Mouse (Mus musculus) left cerebral cortex, postnatal 4 days (tissue): Measurements from ENCODE around the gene Map4k2. TPM values are rescaled to one million over a fixed set of nuclear protein-coding genes. Genes with fewer than 3 reads are reported as not detected.
A peak's percentile ranks its signal among the peaks of the same experiment; 100 is the strongest.

ENCODE experiments used
- DNase-seq: peaks from one replicate; pipeline ENCODE4 v3.0.0-alpha.2; 2022
- intact Hi-C: fragments of 180-260 bp; cut with DNase I; formaldehyde crosslinking; loops from one replicate; pipeline ENCODE4 v1.15.1; 2025
- total RNA-seq, 2 experiments: library from RNA; stranded (reverse); gene quantifications; 2 replicates each; pipeline ENCODE4 v1.2.3; 2021

Map4k2 gene
- total RNA-seq, 2 experiments from 2014 or later, result 91.7 to 102 TPM

GRCm38 (mm10) chr19:6343066-6343925 lies 2.4 kb downstream of the Map4k2 start:
- intact Hi-C loops, result no loop called here
- no peak for DNase-seq

GRCm38 (mm10) chr19:6343996-6344395 lies 3.1 kb downstream of the Map4k2 start:
- intact Hi-C loops, result no loop called here
- DNase-seq, result no peak

- intact Hi-C loops, result no loop called here
- DNase-seq, result no peak
Measured at GRCm38 (mm10) chr19:6346023-6346422, 5.1 kb downstream of the Map4k2 start.

GRCm38 (mm10) chr19:6346661-6347060 lies 5.7 kb downstream of the Map4k2 start:
- DNase-seq, result no peak
- intact Hi-C loops, result no loop called here

- DNase-seq, result no peak
- intact Hi-C loops, result no loop called here
Measured at GRCm38 (mm10) chr19:6347615-6348014, 6.7 kb downstream of the Map4k2 start.

- intact Hi-C loops, result no loop called here
- no peak for DNase-seq
Measured at GRCm38 (mm10) chr19:6348717-6349116, 7.8 kb downstream of the Map4k2 start.

GRCm38 (mm10) chr19:6349215-6349983 lies 8.5 kb downstream of the Map4k2 start:
- intact Hi-C loops, result no loop called here
- no peak for DNase-seq

- intact Hi-C loops, result no loop called here
- no peak for DNase-seq
Measured at GRCm38 (mm10) chr19:6351431-6352106, 10.6 kb downstream of the Map4k2 start.

GRCm38 (mm10) chr19:6352107-6352505 lies 11.2 kb downstream of the Map4k2 start:
- no peak for DNase-seq
- intact Hi-C loops, result no loop called here

GRCm38 (mm10) chr19:6354030-6354429 lies 13.1 kb downstream of the Map4k2 start:
- intact Hi-C loops, result no loop called here

GRCm38 (mm10) chr19:6361291-6361690 lies 20.4 kb downstream of the Map4k2 start:
- intact Hi-C loops, result no loop called here
- no peak for DNase-seq

More at GRCm38 (mm10) chr19:6354030-6354429, 13.1 kb downstream of the Map4k2 start:
- DNase-seq, result no peak

- no peak for DNase-seq
- intact Hi-C loops, result no loop called here
Measured at GRCm38 (mm10) chr19:6363091-6363410, 22.1 kb downstream of the Map4k2 start.

- intact Hi-C loops, result no loop called here
- peak; percentile 100 for DNase-seq
Measured at GRCm38 (mm10) chr19:6363411-6364240, 22.7 kb downstream of the Map4k2 start, which contains the start of gene Sf1. Sf1 (plus strand) TSS chr19:6363690.

GRCm38 (mm10) chr19:6364317-6364725 lies 23.4 kb downstream of the Map4k2 start:
- intact Hi-C loops, result no loop called here
- peak; percentile 95 for DNase-seq

GRCm38 (mm10) chr19:6364842-6365241 lies 23.9 kb downstream of the Map4k2 start:
- intact Hi-C loops, result no loop called here

GRCm38 (mm10) chr19:6370175-6370574 lies 29.2 kb downstream of the Map4k2 start:
- DNase-seq, result no peak
- intact Hi-C loops, result no loop called here

More at GRCm38 (mm10) chr19:6364842-6365241, 23.9 kb downstream of the Map4k2 start:
- no peak for DNase-seq

- intact Hi-C loops, result no loop called here
- no peak for DNase-seq
Measured at GRCm38 (mm10) chr19:6372433-6372832, 31.5 kb downstream of the Map4k2 start.

GRCm38 (mm10) chr19:6373539-6374400 lies 32.8 kb downstream of the Map4k2 start:
- intact Hi-C loops, result no loop called here

GRCm38 (mm10) chr19:6374571-6374970 lies 33.6 kb downstream of the Map4k2 start:
- intact Hi-C loops, result no loop called here
- DNase-seq, result no peak

More at GRCm38 (mm10) chr19:6373539-6374400, 32.8 kb downstream of the Map4k2 start:
- DNase-seq, result peak; percentile 91
